Mouse (Mus musculus) retina, postnatal 7 days (tissue): ENCODE data around the gene Rilp.

Source experiments
- DNase-seq: peaks from one replicate; pipeline ENCODE4 v3.0.0-alpha.2; 2012; ENCODE audit warnings: low read depth, low spot score

The Rilp gene

GRCm38 (mm10) chr11:75509741-75510626 lies at the start of gene Rilp:
Gene Rilp (plus strand): TSS chr11:75510094.
- DNase-seq: peak; percentile 31

DNA sequence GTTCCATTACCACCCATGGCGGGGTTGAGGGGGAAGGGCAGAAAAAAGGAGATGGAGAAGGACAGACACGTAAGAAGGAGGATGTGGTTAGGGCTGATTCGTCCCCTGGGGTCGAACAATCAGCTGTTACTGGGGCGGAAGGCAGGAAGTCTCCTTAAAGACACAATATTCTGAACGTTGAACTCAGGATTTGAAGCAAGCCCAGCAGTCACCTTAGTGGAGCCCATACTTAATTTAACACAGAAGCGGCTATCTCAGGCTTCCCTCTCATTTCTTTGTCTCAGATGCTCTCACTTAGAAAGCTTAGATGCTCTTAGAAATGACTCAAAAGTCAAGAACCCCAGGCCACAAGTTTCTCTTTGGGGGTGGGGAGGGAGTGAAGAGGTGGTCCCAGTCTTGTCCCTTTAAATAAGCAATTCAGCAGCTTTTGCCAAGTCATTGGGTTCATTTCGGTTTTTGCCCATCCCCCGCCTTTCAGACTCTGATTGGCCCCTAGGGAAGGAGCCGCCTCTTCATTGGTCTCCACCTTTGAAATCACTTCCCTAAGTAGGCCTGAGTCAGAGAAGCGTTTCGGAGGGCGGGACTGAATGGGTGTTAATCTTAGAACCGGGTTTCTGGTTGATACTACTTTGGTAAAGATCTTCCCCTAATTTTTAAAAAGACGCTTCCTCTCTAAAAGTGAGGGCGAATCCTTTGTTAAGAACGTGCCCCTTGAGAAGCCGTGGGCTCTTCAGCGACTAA lies 49.6 kb upstream of the Rilp start:
- DNase-seq: peak; percentile 66

GRCm38 (mm10) chr11:75460844-75461742 lies 48.8 kb upstream of the Rilp start, which contains the start of gene Tlcd2:
Gene Tlcd2 (plus strand): TSS chr11:75461715.
- peak; percentile 99 for DNase-seq

GRCm38 (mm10) chr11:75461743-75462252 lies 48.1 kb upstream of the Rilp start:
- DNase-seq: no peak

DNA sequence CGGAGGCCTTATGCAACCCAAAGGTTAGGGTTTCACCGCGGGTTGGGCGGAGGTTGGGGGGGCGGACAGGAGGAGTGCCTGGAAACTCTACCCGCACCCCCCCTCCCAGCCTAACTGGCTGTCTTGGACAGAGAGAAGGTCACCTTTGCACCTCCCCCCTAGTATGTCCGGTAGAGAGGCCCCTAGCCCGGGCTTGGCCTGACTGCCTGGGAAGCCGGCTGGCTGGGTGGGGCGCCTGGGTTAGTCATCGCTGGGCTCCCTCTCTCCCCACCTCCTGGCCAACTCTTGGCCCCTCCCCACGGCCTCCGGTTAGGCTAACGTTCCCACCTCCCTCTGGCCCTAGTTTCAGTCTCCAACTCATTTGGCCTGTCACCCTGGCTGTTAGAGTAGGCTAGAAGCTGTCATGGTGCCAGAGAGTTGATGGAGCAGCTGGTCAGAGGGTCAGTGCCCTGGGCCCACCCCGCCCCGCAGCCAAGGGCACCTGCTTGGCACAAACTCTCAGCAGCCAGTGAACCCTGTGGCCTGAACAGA lies 47.6 kb upstream of the Rilp start:
- DNase-seq: no peak

GRCm38 (mm10) chr11:75462865-75463336 lies 47.0 kb upstream of the Rilp start:
- no peak for DNase-seq

- no peak for DNase-seq
Measured at GRCm38 (mm10) chr11:75463624-75464023, 46.3 kb upstream of the Rilp start.

DNA sequence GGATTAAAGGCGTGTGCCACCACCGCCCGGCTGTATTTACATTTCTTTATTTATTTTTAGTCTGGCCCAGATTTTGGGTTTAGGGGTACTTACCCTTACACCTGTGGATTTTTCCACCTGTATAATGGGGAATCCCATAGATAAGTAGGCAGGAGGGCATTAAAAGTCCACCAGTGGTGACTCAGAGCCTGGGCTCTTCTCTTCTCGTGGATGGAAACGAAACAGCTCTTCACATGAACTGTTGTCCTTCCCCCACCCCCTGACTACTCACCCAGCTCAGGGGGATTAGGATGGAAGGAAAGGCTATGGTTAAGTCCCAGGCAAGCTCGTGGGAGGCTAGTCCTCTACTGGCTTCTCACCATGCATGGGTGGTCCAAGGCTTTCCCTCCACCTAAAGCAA lies 45.5 kb upstream of the Rilp start:
- no peak for DNase-seq

GRCm38 (mm10) chr11:75465051-75465450 lies 44.8 kb upstream of the Rilp start:
- no peak for DNase-seq

- DNase-seq: no peak
Measured at GRCm38 (mm10) chr11:75466731-75467505, 43.0 kb upstream of the Rilp start.

GRCm38 (mm10) chr11:75467512-75468215 lies 42.2 kb upstream of the Rilp start:
- no peak for DNase-seq

GRCm38 (mm10) chr11:75468410-75468809 lies 41.5 kb upstream of the Rilp start:
- no peak for DNase-seq

- DNase-seq: no peak
Measured at GRCm38 (mm10) chr11:75469261-75469660, 40.6 kb upstream of the Rilp start.

DNA sequence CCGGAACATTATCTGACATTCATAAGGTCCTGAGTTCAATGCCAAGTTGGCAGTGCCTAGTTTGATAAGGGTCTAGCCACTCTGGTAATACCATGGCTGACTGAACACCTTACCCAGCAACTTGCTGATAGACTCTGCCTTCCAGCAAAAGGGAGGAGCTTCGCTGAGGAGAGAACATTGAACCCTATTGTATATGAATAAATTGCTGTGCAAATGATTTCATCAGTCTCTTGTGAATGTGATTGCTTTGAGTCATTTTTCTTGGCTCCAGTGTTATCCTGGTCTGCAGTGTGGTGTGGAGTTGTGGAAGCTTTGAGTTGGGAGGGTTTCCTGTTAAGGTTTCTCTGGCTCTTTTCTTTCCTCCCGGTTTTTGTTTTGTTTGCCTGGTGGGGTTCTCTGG lies 39.2 kb upstream of the Rilp start:
- DNase-seq: no peak

- no peak for DNase-seq
Measured at GRCm38 (mm10) chr11:75472469-75473081, 37.3 kb upstream of the Rilp start.

DNA sequence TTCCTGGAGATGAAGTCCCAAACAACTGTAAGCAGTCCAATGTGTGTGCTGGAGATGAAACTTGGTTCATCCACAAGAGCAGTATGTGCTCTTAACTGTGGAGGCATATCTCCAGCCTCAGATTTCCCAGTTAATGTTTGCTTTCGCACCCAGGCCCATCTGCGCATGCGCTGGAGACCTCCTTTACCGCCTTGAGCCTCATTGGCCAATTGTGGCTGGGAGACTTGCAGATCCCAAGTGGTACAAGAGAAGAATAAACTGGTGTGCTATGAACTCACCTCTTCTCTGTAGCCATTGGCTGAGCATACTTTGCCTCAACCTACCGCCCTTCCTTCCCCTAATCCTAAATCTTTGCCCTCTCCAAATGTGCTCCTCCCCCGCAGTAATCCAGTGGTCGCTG lies 36.5 kb upstream of the Rilp start:
- DNase-seq: no peak

GRCm38 (mm10) chr11:75486192-75486591 lies 23.7 kb upstream of the Rilp start:
- DNase-seq: no peak

- peak; percentile 94 for DNase-seq
Measured at GRCm38 (mm10) chr11:75486601-75487285, 23.2 kb upstream of the Rilp start, which contains the start of gene Prpf8. Gene Prpf8 (plus strand): TSS chr11:75486816.
